8 mouse cellular contexts compared by ENCODE assay signal in the genomic region with DNA sequence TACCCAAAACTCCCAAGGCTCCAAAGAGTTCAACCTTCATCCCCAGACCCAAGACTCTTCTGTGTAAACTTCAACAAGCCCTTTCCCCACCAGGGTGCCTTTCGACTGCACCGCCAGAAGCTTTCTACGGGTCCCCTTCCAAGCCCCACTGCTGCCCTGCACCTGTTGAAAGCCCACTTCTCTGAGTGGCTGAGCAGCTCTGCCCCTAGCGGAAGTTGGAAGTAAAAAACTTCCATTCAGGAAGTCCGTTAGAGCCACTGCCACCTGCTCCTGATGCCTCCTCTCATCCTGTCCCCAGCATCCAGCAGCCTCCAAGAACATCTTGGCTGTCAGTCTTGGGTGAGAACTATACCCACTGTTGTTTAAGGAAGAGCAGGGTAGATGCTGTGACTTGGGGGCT. TPM values are rescaled to one million over a fixed set of nuclear protein-coding genes. Genes with fewer than 3 reads are reported as not detected.
DNase-seq lines count a peak whose midpoint lies in the region; ATAC-seq and TF ChIP-seq lines count a peak whose summit lies in the region.

A gene (plus strand): TSS at position 250 of the 400 bp plus-strand sequence.

- peaks cover 55% of the 10 kb centered on the region for H3K27me3 ChIP-seq in limb, embryonic 10.5 days (ENCODE audit: low read depth, poor library complexity, severe bottlenecking)
- H3K27me3 ChIP-seq in neural tube, embryonic 14.5 days (ENCODE audit: control insufficient read depth, insufficient read depth, low read length), result 0 out of 2 replicates have a peak, but pooled peaks cover 2% of the 10 kb centered on the region

- intact Hi-C loops in heart, postnatal 14 days (cut with DNase I), result loop anchor here (5.0 kb wide), 1 partner anchor 77 kb away; no protein-coding TSS in a partner anchor

- no peaks in the 10 kb centered on the region for H3K36me3 ChIP-seq in limb, embryonic 10.5 days
- no peaks in the 10 kb centered on the region for H3K36me3 ChIP-seq in neural tube, embryonic 14.5 days (ENCODE audit: control insufficient read depth, insufficient read depth, low read length)

- H3K9ac ChIP-seq in neural tube, embryonic 14.5 days (replicated peaks; ENCODE audit: low read depth, low read length), result peak within 1 kb of the TSS; percentile 86

- H3K4me3 ChIP-seq in lung, adult 2 months (replicated peaks; ENCODE audit: extremely low read depth, low read depth, low read length), result peak within 1 kb of the TSS; percentile 54
- peak within 1 kb of the TSS; percentile 69 for H3K4me3 ChIP-seq in limb, embryonic 10.5 days
- H3K4me3 ChIP-seq in neural tube, embryonic 14.5 days (ENCODE audit: low read depth, low read length), result peak within 1 kb of the TSS; percentile 93

- TF ChIP-seq CTCF in lung, adult 2 months (IDR thresholded peaks at IDR 0.05; ENCODE audit: insufficient read depth, low read length), result peak; percentile 35

- H3K4me1 ChIP-seq in lung, adult 2 months (ENCODE audit: control insufficient read depth, insufficient read depth, low read length), result peaks cover 6% of the 10 kb centered on the region
- peaks cover 15% of the 10 kb centered on the region for H3K4me1 ChIP-seq in limb, embryonic 10.5 days
- peaks cover 9% of the 10 kb centered on the region; the same call in 1 of the 2 replicates for H3K4me1 ChIP-seq in neural tube, embryonic 14.5 days (ENCODE audit: control insufficient read depth, insufficient read depth, low read length)

- no peaks in the 10 kb centered on the region for H3K9me3 ChIP-seq in limb, embryonic 10.5 days (replicated peaks)
- no peaks in the 10 kb centered on the region for H3K9me3 ChIP-seq in neural tube, embryonic 14.5 days (ENCODE audit: control insufficient read depth, low read length)

- peak; percentile 4; the same call in 1 of the 2 replicates for ATAC-seq in neural tube, embryonic 14.5 days (ENCODE audit: low read depth)

- no peak for DNase-seq in lung, adult 2 months
- DNase-seq in lung, postnatal 4 days, result no peak
- DNase-seq in cerebellum, postnatal 36 days, result peak; percentile 47 to 53
- no peak for DNase-seq in heart, postnatal 14 days
- no peak for DNase-seq in limb, embryonic 10.5 days (ENCODE audit: low spot score)
- DNase-seq in natural killer cell, adult 2 months (ENCODE audit: low spot score in 2 of 2), result no peak
- no peak for DNase-seq in gastrocnemius, postnatal 10 days

- H3K27ac ChIP-seq in limb, embryonic 10.5 days, result peak within 1 kb of the TSS; percentile 50; the same call in 1 of the 2 replicates
- peak within 1 kb of the TSS; percentile 71 for H3K27ac ChIP-seq in neural tube, embryonic 14.5 days (ENCODE audit: low read depth, low read length)

- peak within 1 kb of the TSS; percentile 80 for H3K4me2 ChIP-seq in neural tube, embryonic 14.5 days (ENCODE audit: low read depth, low read length)

- WGBS in lung, adult 2 months, result 25% methylated on average over 5 of the region's 5 CpGs
- 17% methylated on average over 5 of the region's 5 CpGs for WGBS in limb, embryonic 10.5 days
- WGBS in neural tube, embryonic 14.5 days, result 5% methylated on average over 5 of the region's 5 CpGs

- no peak for TF ChIP-seq POLR2A in lung, adult 2 months (IDR thresholded peaks at IDR 0.05; ENCODE audit: borderline replicate concordance, extremely low read depth, low read depth, low read length)

RNA-seq across cellular contexts. Expression of the gene that starts here (rescaled TPM):
- 45.4 and 52.6 TPM in 2 replicates for polyA plus RNA-seq in lung, adult 2 months (2012; rRNA removed)
- total RNA-seq in heart, postnatal 14 days (2021), result 10 to 100 TPM; 10.4 to 10.9 TPM
- polyA plus RNA-seq in limb, embryonic 10.5 days (2016; fragmentation: Nextera tagmentation; extraction: Ambion mirVana), result 2.0 and 2.5 TPM in 2 replicates
- 42.4 and 44.1 TPM in 2 replicates for polyA plus RNA-seq in neural tube, embryonic 14.5 days (2014; fragmentation: Nextera tagmentation; extraction: Ambion mirVana)
- 10 to 100 TPM in 1 of 2 experiments, 1 to 10 TPM in 1; 9.6 to 10.2 TPM for total RNA-seq in gastrocnemius, postnatal 10 days (2021)

Comparison
In these comparisons a context has a peak if more than half of its experiments do, and no peak if none do; other contexts are left out.
1. RNA of the gene that starts here (polyA plus RNA-seq): 45.4 to 52.6 TPM in lung, adult 2 months and 42.4 to 44.1 TPM in neural tube, embryonic 14.5 days; 2.0 to 2.5 TPM in limb, embryonic 10.5 days; every median in the first group is over 10 times any median in the second.
2. DNase-seq: peak in cerebellum, postnatal 36 days (2 of 2); none in lung, adult 2 months (single experiment), lung, postnatal 4 days (0 of 2), heart, postnatal 14 days (0 of 2), limb, embryonic 10.5 days (single experiment), natural killer cell, adult 2 months (0 of 2) and gastrocnemius, postnatal 10 days (single experiment).
3. Peak in every context shown above with its lines, with median percentiles within 50 percentile points of each other: H3K4me3 ChIP-seq.